Mouse (Mus musculus) testis, adult 2 months (tissue): ENCODE measurements around the gene Cdh23. TPM values are rescaled to one million over a fixed set of nuclear protein-coding genes. Genes with fewer than 3 reads are reported as not detected.
A peak's percentile ranks its signal among the peaks of the same experiment; 100 is the strongest.

Source experiments
- H3K27ac ChIP-seq: fragments of 200-500 bp; 2 replicates; pipeline ENCODE4 v1.5.1; 2012; ENCODE audit warnings: low read depth, low read length; ENCODE audit not compliant: control insufficient read depth, insufficient read depth
- H3K27me3 ChIP-seq: fragments of 200-500 bp; 2 replicates; pipeline ENCODE4 v1.6.1; 2012; ENCODE audit warnings: mild to moderate bottlenecking, low read length, moderate library complexity; ENCODE audit not compliant: control insufficient read depth, insufficient read depth
- H3K36me3 ChIP-seq: fragments of 200-500 bp; 2 replicates; pipeline ENCODE4 v1.6.1; 2012; ENCODE audit warnings: mild to moderate bottlenecking, low read length; ENCODE audit not compliant: control insufficient read depth, insufficient read depth
- H3K4me1 ChIP-seq: fragments of 200-500 bp; 2 replicates; pipeline ENCODE4 v1.6.1; 2012; ENCODE audit warnings: low read length; ENCODE audit not compliant: control insufficient read depth, insufficient read depth
- H3K4me3 ChIP-seq: fragments of 200-500 bp; 2 replicates; pipeline ENCODE4 v1.5.1; 2012; ENCODE audit warnings: low read depth, mild to moderate bottlenecking, low read length, moderate library complexity, mixed read lengths; ENCODE audit not compliant: control insufficient read depth
- CTCF ChIP-seq: fragments of 200-500 bp; IDR thresholded peaks from 2 replicates; pipeline ENCODE4 v1.5.1; 2012; ENCODE audit warnings: low read depth, mild to moderate bottlenecking, inconsistent platforms, low read length, moderate library complexity; ENCODE audit not compliant: control insufficient read depth, insufficient read depth, insufficient replicate concordance
- POLR2A ChIP-seq: fragments of 200-500 bp; IDR thresholded peaks from 2 replicates; pipeline ENCODE4 v1.6.1; 2012; ENCODE audit warnings: low read depth, mild to moderate bottlenecking, inconsistent platforms, low read length, moderate library complexity; ENCODE audit not compliant: control insufficient read depth
- polyA plus RNA-seq: library from polyadenylated mRNA; depleted of rRNA; stranded (reverse); fragments of >200 nt; gene quantifications from 2 replicates; pipeline ENCODE4 v1.2.3, GENCODE M21; 2012

Gene Cdh23
- polyA plus RNA-seq, 1 experiment = 34.4 TPM

- Histone ChIP-seq H3K27me3 (no peaks in the 10 kb centered on the region), H3K4me1 (no peaks in the 10 kb centered on the region), H3K36me3 (no peaks in the 10 kb centered on the region; the same call in 1 of the 2 replicates), H3K27ac (peak overlapping the region; percentile 61), H3K4me3 (no peak overlapping the region)
- TF ChIP-seq POLR2A (no peak), CTCF (no peak)
Observed at GRCm38 (mm10) chr10:60296027-60296426, 400.3 kb downstream of the Cdh23 start.

DNA sequence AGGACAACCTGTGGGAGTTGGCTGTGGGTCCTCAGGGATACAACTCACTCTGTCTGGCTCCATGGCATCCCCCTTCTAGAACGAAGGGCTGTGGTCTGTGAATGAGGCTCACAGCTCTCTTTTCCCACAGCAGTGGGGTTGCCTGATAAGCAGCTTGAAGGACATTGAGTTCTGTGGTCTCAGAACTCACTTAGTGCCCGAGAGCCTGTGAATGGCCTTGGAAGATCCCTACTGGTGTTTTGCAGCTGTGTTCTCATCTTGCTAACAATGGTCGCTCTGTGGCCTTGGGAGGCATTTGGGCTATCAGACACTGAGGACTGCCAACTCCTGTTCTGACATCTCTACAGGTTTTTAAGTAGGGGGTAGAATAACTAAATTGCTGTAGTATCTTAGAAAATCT is 400.9 kb downstream of the Cdh23 start:
- TF ChIP-seq POLR2A (no peak), CTCF (no peak)
- Histone ChIP-seq H3K36me3 (no peaks in the 10 kb centered on the region; the same call in 1 of the 2 replicates), H3K4me3 (no peak overlapping the region), H3K4me1 (no peaks in the 10 kb centered on the region), H3K27ac (no peak overlapping the region; the same call in 1 of the 2 replicates), H3K27me3 (no peaks in the 10 kb centered on the region)

DNA sequence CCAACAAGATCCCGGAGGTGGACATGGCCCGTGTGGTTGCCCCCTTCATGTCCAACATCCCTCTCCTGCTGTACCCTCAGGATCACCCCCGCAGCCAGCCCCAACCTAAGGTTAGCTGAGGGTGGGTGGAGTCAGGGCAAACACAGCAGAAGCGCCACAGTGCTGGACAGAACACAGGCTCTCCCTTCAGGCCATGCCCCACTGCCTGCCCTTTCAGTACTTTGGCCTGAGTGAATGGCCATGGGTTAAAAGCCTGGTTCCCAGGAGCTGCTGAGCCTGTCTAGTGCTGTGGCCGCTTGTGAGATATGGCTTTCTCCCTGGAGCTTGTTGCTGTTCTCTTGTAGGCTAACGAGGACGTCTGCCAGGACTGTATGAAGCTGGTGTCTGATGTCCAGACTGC is 401.7 kb downstream of the Cdh23 start:
- Histone ChIP-seq H3K27ac (peak overlapping the region; percentile 62), H3K4me3 (no peak overlapping the region), H3K27me3 (no peaks in the 10 kb centered on the region), H3K36me3 (no peaks in the 10 kb centered on the region; the same call in 1 of the 2 replicates), H3K4me1 (peaks cover 2% of the 10 kb centered on the region; the same call in 1 of the 2 replicates)
- TF ChIP-seq CTCF (no peak), POLR2A (no peak)

GRCm38 (mm10) chr10:60292209-60292608 is 404.1 kb downstream of the Cdh23 start:
- H3K4me3 ChIP-seq = no peak overlapping the region
- TF ChIP-seq CTCF (no peak), POLR2A (no peak)
- H3K36me3 ChIP-seq = no peaks in the 10 kb centered on the region
- no peak overlapping the region for H3K27ac ChIP-seq
- peaks cover 2% of the 10 kb centered on the region; the same call in 1 of the 2 replicates for H3K4me1 ChIP-seq
- no peaks in the 10 kb centered on the region for H3K27me3 ChIP-seq

DNA sequence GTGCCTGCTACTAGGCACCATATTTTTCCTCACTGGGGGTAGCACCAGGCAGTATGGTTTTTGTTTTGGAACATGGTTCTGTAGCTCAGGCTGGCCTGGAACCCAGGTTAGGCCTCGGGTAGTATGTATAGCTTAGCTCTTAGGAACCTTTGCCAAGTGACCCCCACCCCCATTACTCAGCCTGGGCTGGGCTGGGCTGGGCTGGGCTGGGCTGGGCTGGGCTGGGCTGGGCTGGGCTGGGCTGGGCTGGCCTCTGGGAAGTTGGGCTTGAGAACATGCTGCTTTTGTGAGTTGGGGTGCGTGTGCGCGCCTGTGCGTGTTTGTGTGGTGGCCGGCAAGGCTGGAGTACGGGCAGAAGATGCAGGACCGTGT is 405.6 kb downstream of the Cdh23 start:
- no peak overlapping the region for H3K4me3 ChIP-seq
- no peak overlapping the region for H3K27ac ChIP-seq
- no peaks in the 10 kb centered on the region for H3K27me3 ChIP-seq
- no peaks in the 10 kb centered on the region for H3K36me3 ChIP-seq
- TF ChIP-seq CTCF (no peak), POLR2A (no peak)
- peaks cover 2% of the 10 kb centered on the region; the same call in 1 of the 2 replicates for H3K4me1 ChIP-seq

GRCm38 (mm10) chr10:60290026-60290738 is 406.1 kb downstream of the Cdh23 start:
- no peak for TF ChIP-seq POLR2A
- TF ChIP-seq CTCF = no peak

DNA sequence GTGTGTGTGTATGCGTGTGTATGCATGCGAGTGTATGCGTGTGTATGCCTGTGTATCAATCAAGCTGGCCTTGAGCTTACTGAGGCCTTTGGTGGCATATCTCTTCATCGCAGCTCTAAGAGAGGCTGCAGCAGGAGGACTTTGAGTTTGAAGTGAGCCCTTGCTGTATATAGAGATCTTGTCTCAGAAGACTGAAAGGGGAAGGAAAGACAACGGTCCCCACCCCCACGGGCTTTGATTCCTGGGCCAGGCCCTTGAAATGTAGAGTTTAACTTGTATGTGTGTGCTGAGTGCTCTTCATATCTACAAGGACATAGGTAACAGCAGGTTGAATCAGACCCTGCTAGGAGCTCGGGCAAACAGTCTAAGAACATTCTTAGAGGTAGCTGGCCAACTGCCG is 407.1 kb downstream of the Cdh23 start:
- H3K4me1 ChIP-seq = peaks cover 4% of the 10 kb centered on the region
- no peaks in the 10 kb centered on the region for H3K36me3 ChIP-seq
- H3K4me3 ChIP-seq = no peak overlapping the region
- H3K27ac ChIP-seq = no peak overlapping the region
- TF ChIP-seq CTCF (no peak), POLR2A (no peak)
- H3K27me3 ChIP-seq = no peaks in the 10 kb centered on the region

More at GRCm38 (mm10) chr10:60290026-60290738, 406.1 kb downstream of the Cdh23 start:
- Histone ChIP-seq H3K4me1 (peaks cover 3% of the 10 kb centered on the region), H3K4me3 (no peak overlapping the region), H3K36me3 (no peaks in the 10 kb centered on the region), H3K27ac (no peak overlapping the region), H3K27me3 (no peaks in the 10 kb centered on the region)

DNA sequence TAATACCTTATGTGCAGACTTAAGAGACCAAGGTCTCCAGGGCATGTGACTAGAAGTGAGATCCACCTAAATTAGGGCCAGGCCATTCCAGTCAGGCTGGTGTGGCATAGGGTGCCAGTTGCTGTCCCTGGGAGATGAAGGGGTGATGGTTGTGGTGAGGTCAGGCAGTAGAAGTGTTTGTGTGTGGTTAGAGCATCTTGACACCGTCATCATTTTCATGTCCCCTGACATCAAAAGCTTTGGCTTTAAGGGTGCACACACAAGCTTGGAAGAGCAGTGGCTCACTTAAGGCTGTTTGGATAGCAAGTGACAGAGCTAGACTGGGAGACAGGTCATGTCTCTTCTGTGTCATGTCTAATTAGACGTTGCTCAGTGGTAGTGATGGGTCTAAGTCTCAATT is 408.6 kb downstream of the Cdh23 start:
- Histone ChIP-seq H3K36me3 (no peaks in the 10 kb centered on the region), H3K4me3 (no peak overlapping the region), H3K27me3 (no peaks in the 10 kb centered on the region), H3K4me1 (peaks cover 4% of the 10 kb centered on the region), H3K27ac (no peak overlapping the region)
- no peak for TF ChIP-seq POLR2A
